Mouse (Mus musculus) heart, embryonic 14.5 days (tissue): ENCODE measurements around the gene Pde11a. TPM values are rescaled to one million over a fixed set of nuclear protein-coding genes. Genes with fewer than 3 reads are reported as not detected.
A peak's percentile ranks its signal among the peaks of the same experiment; 100 is the strongest.

ENCODE experiments used
- ATAC-seq: fragments of 200-750 bp; cut with Nextera tagmentation; 2 replicates; pipeline ENCODE4 v1.8.0; 2017; ENCODE audit warnings: low read depth, moderate TSS enrichment; ENCODE audit not compliant: insufficient number of reproducible peaks, insufficient read depth, low FRiP score
- H3K27ac ChIP-seq, 2 experiments: fragments of 200-500 bp in 1 of 2; fragments of 300-500 bp in 1 of 2; sonication (generic) in 1 of 2; replicated peaks in 1 of 2; 2 replicates each; pipeline ENCODE4 v1.5.1; 2012 to 2014; ENCODE audit warnings: low read depth in 2 of 2, low read length in 2 of 2, control low read depth in 1 of 2, mild to moderate bottlenecking in 1 of 2, mixed read lengths in 1 of 2; ENCODE audit not compliant: control insufficient read depth in 1 of 2, insufficient read depth in 1 of 2
- H3K27me3 ChIP-seq: fragments of 300-500 bp; sonication (generic); 2 replicates; pipeline ENCODE4 v1.6.1; 2014; ENCODE audit warnings: mild to moderate bottlenecking, low read length, control low read depth; ENCODE audit not compliant: control insufficient read depth, insufficient read depth
- H3K36me3 ChIP-seq: fragments of 300-500 bp; sonication (generic); 2 replicates; pipeline ENCODE4 v1.6.1; 2014; ENCODE audit warnings: mild to moderate bottlenecking, control low read depth, low read length, mixed read lengths; ENCODE audit not compliant: control insufficient read depth, insufficient read depth
- H3K4me1 ChIP-seq, 2 experiments: fragments of 200-500 bp in 1 of 2; fragments of 300-500 bp in 1 of 2; sonication (generic) in 1 of 2; 2 replicates each; pipeline ENCODE4 v1.6.1; 2012 to 2014; ENCODE audit warnings: low read length in 2 of 2, control low read depth in 1 of 2, mixed read lengths in 1 of 2; ENCODE audit not compliant: control insufficient read depth in 2 of 2, insufficient read depth in 2 of 2
- H3K4me2 ChIP-seq: fragments of 300-500 bp; sonication (generic); 2 replicates; pipeline ENCODE4 v1.6.1; 2014; ENCODE audit warnings: mild to moderate bottlenecking, low read length
- H3K4me3 ChIP-seq, 2 experiments: fragments of 200-500 bp in 1 of 2; fragments of 300-500 bp in 1 of 2; sonication (generic) in 1 of 2; 2 replicates each; pipeline ENCODE4 v1.5.1; 2012 to 2014; ENCODE audit warnings: low read length in 2 of 2, mild to moderate bottlenecking in 2 of 2, control low read depth in 1 of 2, low read depth in 1 of 2, moderate library complexity in 1 of 2; ENCODE audit not compliant: control insufficient read depth in 1 of 2, insufficient read depth in 1 of 2
- H3K9ac ChIP-seq: fragments of 300-500 bp; sonication (generic); 2 replicates; pipeline ENCODE4 v1.6.1; 2014; ENCODE audit warnings: mild to moderate bottlenecking, low read length
- H3K9me3 ChIP-seq: fragments of 300-500 bp; sonication (generic); 2 replicates; pipeline ENCODE4 v1.6.1; 2016; ENCODE audit warnings: low read length, control low read depth; ENCODE audit not compliant: control insufficient read depth
- WGBS: fragments of 180-500 bp; shearing (Covaris S2); extraction: QIAGEN DNeasy Blood & Tissue Kit; methylation state at CpG from one replicate; pipeline ENCODE4 v1.1.7; 2014; 5-methylcytosine and 5-hydroxymethylcytosine counted together
- polyA plus RNA-seq: library from polyadenylated mRNA; unstranded; fragments of >200 nt; fragmentation: Nextera tagmentation; extraction: Ambion mirVana; gene quantifications from 2 replicates; pipeline ENCODE4 v1.2.1, GENCODE M21; 2014

Gene Pde11a
- polyA plus RNA-seq, 1 experiment from 2014 or later = 0.08 TPM

GRCm38 (mm10) chr2:76088413-76088812 lies 250.2 kb downstream of the Pde11a start:
- Histone ChIP-seq H3K27me3 (no peaks in the 10 kb centered on the region), H3K9me3 (no peaks in the 10 kb centered on the region), H3K4me2 (no peak overlapping the region), H3K4me3 (no peak overlapping the region), H3K4me1 (peaks cover 5 to 22% of the 10 kb centered on the region in 2 experiments), H3K27ac (no peak overlapping the region), H3K36me3 (no peaks in the 10 kb centered on the region), H3K9ac (no peak overlapping the region)
- no peak for ATAC-seq
- 33% methylated on average over 5 of the region's 5 CpGs for WGBS

DNA sequence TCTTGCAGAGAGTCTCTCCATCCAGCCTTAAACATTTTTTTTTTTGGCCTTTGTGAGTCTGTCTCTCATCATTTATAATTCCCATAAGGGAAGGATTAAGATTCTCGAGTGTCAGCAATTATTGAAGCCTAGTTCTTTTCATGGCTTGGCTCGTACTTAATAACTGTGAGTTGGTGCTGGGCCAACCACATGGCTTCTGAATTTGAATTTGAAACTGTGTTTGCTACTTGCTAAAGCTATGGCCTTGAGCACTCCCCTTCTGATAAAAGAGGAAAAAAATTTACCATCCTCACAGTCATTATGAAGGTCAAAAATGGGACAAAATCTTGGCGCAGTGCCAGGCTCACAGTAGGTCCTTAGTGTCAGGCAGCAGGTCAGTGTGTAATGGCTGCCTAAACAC lies 251.4 kb downstream of the Pde11a start:
- Histone ChIP-seq H3K4me1 (peaks cover 5 to 24% of the 10 kb centered on the region in 2 experiments), H3K27ac (no peak overlapping the region), H3K36me3 (no peaks in the 10 kb centered on the region), H3K9ac (no peak overlapping the region), H3K4me2 (no peak overlapping the region), H3K27me3 (no peaks in the 10 kb centered on the region), H3K9me3 (no peaks in the 10 kb centered on the region), H3K4me3 (no peak overlapping the region)
- ATAC-seq = no peak
- WGBS = 61% methylated on average over 3 of the region's 3 CpGs

- Histone ChIP-seq H3K4me3 (no peak overlapping the region), H3K9ac (no peak overlapping the region), H3K9me3 (no peaks in the 10 kb centered on the region), H3K27me3 (no peaks in the 10 kb centered on the region), H3K4me2 (no peak overlapping the region), H3K4me1 (peaks cover 5 to 24% of the 10 kb centered on the region in 2 experiments), H3K36me3 (no peaks in the 10 kb centered on the region), H3K27ac (no peak overlapping the region)
- 79% methylated on average over 4 of the region's 4 CpGs for WGBS
- ATAC-seq = no peak
Observed at GRCm38 (mm10) chr2:76084982-76085381, 253.6 kb downstream of the Pde11a start.

- Histone ChIP-seq H3K9ac (no peak overlapping the region), H3K4me3 (no peak overlapping the region), H3K9me3 (no peaks in the 10 kb centered on the region), H3K36me3 (no peaks in the 10 kb centered on the region), H3K27ac (no peak overlapping the region), H3K4me2 (no peak overlapping the region), H3K27me3 (no peaks in the 10 kb centered on the region), H3K4me1 (peaks cover 5 to 24% of the 10 kb centered on the region in 2 experiments)
- 0 out of 2 replicates have a peak, but pooled peaks have one; percentile 26 for ATAC-seq
- 23% methylated on average over 3 of the region's 3 CpGs for whole genome bisulfite sequencing
Observed at GRCm38 (mm10) chr2:76083901-76084300, 254.7 kb downstream of the Pde11a start.

DNA sequence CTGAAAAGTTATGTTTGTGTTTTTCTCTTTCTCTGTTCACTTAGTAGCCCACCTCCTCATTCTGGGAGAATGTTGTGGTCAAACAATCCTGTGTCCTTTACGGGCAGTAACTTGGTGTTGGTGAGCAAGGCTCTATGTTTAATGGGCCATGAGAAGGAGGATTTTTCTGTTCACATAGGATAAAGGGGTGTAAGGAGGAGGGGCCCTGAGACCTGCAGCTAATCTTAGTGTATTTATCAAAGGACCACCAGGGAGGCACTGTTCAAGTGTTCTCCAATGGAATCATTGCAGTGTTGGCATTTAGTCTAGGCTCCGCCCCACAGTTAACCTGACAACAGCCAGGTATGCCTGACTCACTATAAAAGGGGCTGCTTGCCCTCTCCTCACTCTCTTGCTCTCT lies 255.2 kb downstream of the Pde11a start:
- no peak for ATAC-seq
- H3K4me1 ChIP-seq = peaks cover 3 to 22% of the 10 kb centered on the region in 2 experiments
- 92% methylated on average over 2 of the region's 2 CpGs for WGBS

GRCm38 (mm10) chr2:76081991-76082390 lies 256.6 kb downstream of the Pde11a start:
- no peak overlapping the region for H3K4me3 ChIP-seq
- no peaks in the 10 kb centered on the region for H3K9me3 ChIP-seq
- no peaks in the 10 kb centered on the region for H3K36me3 ChIP-seq
- no peak overlapping the region for H3K27ac ChIP-seq
- WGBS = 42% methylated on average over 5 of the region's 5 CpGs
- no peak overlapping the region for H3K9ac ChIP-seq
- no peak overlapping the region for H3K4me2 ChIP-seq
- ATAC-seq = no peak
- H3K4me1 ChIP-seq = peaks cover 2 to 19% of the 10 kb centered on the region in 2 experiments
- H3K27me3 ChIP-seq = no peaks in the 10 kb centered on the region

More for the DNA sequence above, 255.2 kb downstream of the Pde11a start:
- no peak overlapping the region for H3K27ac ChIP-seq
- no peak overlapping the region for H3K9ac ChIP-seq
- no peaks in the 10 kb centered on the region for H3K36me3 ChIP-seq
- H3K4me2 ChIP-seq = no peak overlapping the region
- H3K9me3 ChIP-seq = no peaks in the 10 kb centered on the region
- no peak overlapping the region for H3K4me3 ChIP-seq
- H3K27me3 ChIP-seq = no peaks in the 10 kb centered on the region

GRCm38 (mm10) chr2:76080549-76080948 lies 258.0 kb downstream of the Pde11a start:
- Histone ChIP-seq H3K27ac (no peak overlapping the region), H3K4me1 (peaks cover 2 to 19% of the 10 kb centered on the region in 2 experiments), H3K4me3 (no peak overlapping the region), H3K9ac (no peak overlapping the region), H3K27me3 (no peaks in the 10 kb centered on the region), H3K9me3 (no peaks in the 10 kb centered on the region), H3K4me2 (no peak overlapping the region), H3K36me3 (no peaks in the 10 kb centered on the region)
- ATAC-seq = no peak
- WGBS = 75% methylated on average over 3 of the region's 3 CpGs

GRCm38 (mm10) chr2:76076838-76077237 lies 261.7 kb downstream of the Pde11a start:
- ATAC-seq = no peak
- Histone ChIP-seq H3K4me3 (no peak overlapping the region), H3K9ac (no peak overlapping the region), H3K9me3 (no peaks in the 10 kb centered on the region), H3K4me2 (no peak overlapping the region), H3K36me3 (no peaks in the 10 kb centered on the region), H3K27me3 (no peaks in the 10 kb centered on the region), H3K27ac (no peak overlapping the region), H3K4me1 (no peaks in the 10 kb centered on the region)
- WGBS = 89% methylated on average over 2 of the region's 2 CpGs
